Mouse (Mus musculus): ENCODE results near the gene Idua.

DNA sequence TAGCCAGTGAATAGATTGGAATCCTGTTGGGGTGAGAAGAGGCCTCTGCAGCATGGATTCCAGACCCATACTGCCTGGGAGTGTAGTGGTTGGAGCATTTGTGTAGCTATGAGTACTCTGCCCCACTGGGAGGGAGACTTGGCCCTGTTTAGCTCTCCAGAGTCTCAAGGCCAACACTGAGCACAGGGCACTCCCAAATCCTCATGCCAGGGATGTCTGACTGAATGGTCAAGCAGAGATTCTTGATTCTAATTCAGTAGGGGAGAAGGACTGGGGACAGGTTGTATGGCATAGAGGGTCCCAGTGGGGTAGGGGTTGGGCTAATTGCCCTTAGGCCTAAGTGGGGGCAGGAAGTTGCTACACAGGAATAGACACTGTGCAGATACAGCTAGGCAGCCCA, 53.6 kb downstream of the Idua start:
- no peak for TF ChIP-seq POLR2A (IDR thresholded peaks at IDR 0.05; ENCODE audit: low read depth, low read length)
- no peak for TF ChIP-seq CTCF (IDR thresholded peaks at IDR 0.05; ENCODE audit: extremely low read depth, insufficient read depth, insufficient read length, insufficient replicate concordance)
